Mouse (Mus musculus): ENCODE measurements around the gene Dagla.

Dagla gene

GRCm38 (mm10) chr19:10235784-10236565, 68.7 kb downstream of the Dagla start:
- no peak for DNase-seq

DNA sequence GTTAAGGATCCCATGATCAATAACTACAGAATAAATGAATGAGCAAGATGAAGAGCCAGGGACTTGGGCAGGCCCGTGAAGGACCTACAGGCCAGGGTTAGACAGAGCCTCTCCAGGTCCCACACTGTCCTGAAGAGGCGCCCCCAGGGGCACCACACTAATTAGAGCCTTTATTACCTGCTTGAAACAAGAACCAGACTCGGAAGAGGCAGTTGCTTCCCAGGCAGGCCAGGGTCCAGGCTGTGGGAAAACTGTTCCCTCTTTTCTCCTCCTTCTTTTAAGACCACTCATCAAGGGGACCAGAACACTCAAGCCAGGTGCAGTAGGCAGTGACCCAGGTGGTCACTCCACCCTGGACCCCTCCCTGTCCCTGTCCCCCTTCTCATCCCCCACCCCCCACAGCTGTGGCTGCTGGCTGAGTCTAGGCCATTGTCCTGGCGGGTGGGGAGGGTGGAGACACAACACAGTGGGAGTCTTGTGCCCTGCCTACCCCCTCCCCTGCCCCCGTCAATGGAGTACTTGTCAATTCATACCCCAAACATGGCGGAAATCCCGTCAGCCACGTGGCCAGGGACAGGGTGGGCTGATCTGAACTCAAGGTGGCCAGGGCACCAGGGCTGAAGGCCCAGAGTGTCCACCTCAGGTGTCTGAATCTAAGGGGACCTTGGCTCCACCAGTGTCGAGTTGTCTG, 72.2 kb downstream of the Dagla start:
- DNase-seq, result no peak

- DNase-seq, result no peak
Observed at GRCm38 (mm10) chr19:10231871-10232270, 72.8 kb downstream of the Dagla start.

DNA sequence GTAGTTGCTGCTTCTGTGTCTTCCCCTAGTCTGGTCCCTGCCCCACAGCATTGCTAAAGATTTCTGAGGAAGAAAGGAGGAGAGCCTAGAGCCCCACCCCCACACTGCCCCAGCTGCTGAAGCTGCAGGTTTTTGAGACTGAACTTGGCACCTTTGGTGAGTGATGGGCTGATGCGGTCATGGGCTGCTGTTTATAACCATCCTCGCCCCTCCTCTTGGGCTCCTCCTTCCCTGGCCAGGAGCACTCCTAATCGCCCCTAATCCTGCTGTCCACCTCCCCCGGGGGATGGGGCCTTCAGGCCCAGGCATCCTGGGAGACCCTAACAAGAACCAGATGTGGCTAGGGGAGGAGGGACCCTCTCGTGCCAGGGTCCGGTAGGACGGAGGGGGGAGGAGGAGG, 73.7 kb downstream of the Dagla start:
- DNase-seq, result no peak

DNA sequence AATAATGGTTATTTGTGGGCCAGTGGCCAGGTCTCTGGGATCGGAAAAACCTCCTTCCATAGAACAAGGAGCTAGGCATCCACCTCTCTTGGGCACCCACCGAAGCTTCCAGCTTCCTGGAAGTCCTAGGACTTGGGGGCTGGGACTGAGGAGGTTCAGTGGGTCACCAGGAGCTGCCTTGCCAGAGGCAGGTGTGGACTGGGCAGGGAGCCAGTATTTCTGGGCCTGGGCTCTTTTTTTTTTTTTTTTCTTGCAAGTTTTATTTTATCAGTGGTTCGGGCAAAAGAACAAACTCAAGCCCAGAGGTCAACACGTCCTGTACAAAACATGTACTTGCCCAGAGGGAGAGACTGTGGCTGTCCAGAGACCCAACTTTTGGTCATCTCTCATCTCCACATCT, 78.9 kb downstream of the Dagla start:
- no peak for DNase-seq

DNA sequence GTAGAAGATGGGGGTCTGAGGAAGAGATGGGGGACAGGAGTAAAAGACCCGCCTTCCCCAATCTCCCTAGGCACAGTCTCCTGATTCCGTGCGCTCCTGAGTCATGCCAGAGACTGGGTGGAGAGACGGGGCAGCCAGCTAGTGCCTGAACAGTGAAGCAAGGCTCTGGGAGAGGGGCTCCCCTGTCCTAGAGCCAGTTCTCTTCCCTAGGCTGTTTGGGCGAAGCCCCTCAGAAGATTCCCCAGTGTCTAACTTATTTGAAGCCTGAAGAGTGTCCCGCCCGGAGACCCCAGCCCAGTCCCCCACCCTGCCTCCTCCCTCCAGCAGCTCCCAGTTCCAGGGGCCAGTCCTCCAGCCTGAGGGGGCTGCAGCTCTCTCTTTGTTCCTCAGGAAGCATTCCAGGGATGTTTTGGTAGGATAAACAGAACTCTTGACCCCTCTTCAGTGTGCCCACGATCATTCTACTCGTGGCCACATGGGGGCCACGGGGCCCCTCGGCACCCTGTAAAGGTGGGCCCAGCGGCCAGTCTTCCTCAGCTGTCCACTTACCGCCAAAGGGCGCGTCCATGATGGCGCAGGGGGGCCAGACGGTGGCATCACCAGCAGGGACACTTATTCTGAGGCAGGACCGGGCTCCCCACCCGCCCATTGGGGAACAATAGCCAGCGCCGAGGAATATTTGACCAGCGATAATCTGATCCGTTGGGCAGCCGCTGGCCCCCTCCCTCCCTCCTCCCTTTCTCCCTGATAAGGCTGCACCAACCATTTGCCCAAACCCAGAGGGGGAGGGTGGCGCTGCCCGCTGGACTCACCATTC, 79.8 kb downstream of the Dagla start:
- no peak for DNase-seq

DNA sequence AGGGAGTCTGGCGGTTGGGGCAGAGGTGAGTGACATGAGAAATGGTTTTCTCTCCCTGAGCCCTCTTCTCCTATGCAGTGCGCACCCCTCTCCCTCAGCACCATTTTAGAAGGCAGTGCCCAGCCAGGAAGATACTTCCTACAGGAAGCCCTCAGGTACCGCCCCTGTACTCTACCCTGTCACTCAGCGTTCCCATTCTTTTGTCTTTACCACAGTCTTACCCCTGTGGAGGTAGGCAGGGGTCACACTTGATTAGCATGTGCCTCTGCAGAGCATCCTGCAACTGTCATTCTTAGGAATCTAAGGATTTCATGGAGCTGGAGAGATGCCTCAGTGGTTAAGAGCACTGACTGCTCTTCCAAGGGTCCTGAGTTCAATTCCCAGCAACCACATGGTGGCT, 81.1 kb downstream of the Dagla start:
- no peak for DNase-seq

DNA sequence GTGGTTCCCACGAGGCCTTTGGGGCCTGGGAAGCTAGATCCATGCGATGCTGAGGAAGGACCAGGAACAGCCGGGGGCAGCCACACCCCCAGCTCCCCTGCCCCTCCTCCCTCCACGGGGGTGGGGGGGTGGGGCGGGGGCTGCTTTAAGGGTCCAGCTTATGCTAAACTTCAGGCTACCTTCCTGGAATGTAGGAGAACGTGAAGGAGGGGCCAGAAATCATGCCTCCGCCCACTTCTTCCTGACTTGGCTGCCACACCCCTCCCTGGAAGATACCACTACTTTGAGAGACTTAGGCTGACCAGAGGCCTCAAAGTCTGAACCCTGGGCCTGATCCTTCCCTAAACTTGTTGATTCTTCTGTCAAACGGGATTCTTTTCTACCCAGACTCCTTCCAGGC, 82.0 kb downstream of the Dagla start:
- no peak for DNase-seq

DNA sequence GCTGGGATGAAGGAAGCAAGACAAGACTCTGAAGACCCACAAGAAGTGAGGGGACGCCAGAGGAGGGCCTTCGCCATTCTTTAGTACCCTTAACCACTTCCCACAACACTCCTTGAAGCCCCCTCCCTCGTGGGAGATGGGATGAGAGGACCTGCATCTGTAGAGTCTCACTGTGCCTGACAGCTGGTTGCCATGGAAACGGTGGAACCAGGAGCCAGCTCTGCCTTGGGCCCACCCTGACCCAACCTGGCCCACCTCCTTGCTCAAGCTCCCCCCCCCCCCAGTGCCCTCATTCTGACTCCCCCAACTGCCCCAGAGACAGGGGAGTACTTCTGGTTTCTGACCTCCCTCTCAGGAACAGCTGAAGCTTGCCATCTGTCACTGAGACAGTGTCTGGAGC, 83.1 kb downstream of the Dagla start:
- no peak for DNase-seq

GRCm38 (mm10) chr19:10219593-10219992, 85.1 kb downstream of the Dagla start:
- no peak for DNase-seq

GRCm38 (mm10) chr19:10219108-10219507, 85.6 kb downstream of the Dagla start:
- no peak for DNase-seq

DNA sequence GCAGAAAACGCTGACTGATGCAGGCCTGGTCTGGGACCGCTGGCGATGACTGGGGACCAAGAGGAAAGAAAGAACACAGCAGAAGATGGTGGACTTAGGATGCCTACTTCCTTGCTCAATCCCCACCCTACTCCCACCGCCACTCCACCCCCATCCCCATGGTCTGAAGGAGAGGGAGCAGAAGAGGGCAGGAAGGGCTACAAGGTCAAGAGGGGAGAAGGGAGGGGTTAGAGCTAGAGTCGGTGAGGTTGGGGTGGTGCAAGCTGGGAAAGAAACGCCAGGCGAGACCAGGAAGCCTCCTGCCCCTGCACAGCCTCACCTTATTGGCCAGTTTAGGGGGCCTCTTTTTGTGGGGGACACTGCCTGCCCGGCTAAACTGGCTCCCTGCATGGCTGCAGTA, 88.6 kb downstream of the Dagla start:
- no peak for DNase-seq

DNA sequence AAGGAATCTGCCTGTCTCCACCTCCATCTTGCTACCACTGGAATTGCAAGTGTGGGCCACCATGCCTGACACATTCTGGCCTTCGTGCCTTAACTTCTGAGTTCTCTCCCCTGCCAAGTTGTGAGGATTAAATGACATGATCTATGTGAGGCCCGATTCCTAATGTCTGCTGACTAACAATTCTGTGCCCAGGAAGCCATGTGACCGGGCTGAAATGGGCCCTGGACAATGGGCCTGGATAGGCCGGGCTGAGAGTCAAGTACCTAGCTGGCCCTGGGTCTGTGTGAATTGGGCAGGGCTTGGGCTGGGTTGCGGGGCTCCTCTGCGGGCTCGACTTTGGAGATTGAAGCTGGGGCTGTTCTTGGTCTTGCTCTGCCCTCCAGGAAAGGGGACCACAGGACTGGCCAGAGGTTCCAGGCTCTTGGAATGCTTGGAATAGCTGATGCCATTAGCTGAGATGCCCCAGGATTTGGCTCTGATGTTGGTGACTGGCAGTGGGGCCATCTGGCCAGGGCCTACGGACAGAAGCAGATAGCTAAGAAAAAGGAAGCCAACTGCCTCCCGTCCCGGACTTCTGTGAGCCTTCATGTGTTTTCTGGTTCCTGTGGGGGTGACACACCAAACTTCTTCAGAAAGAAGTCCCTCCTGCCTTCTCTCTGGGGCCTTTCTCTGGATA, 90.7 kb downstream of the Dagla start:
- DNase-seq, result peak; percentile 98

- no peak for DNase-seq
Observed at GRCm38 (mm10) chr19:10210885-10211284, 93.8 kb downstream of the Dagla start.

- DNase-seq, result peak; percentile 97
Observed at GRCm38 (mm10) chr19:10208851-10209250, 95.8 kb downstream of the Dagla start.

DNA sequence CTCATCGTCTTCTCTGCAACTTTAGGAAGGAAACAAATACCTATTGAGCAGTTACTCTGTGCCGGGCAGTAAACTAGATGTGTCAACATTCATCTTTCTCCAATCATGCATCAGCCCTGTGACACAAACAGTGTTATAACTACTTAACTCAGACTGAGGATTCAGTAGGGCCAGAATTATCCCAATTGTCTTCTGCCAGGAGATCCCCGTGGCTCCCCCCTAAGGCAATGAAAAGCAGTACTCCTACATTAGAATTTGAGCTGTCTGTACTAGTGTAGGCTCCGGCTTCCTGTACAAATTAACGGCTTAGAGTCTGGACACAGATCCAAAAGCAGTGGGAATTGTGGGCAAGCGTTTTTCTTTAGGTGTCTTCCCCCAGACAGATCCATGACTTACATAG, 99.6 kb downstream of the Dagla start:
- DNase-seq, result no peak

- DNase-seq, result peak; percentile 95
Observed at GRCm38 (mm10) chr19:10204616-10205001, 100.1 kb downstream of the Dagla start.

GRCm38 (mm10) chr19:10203848-10204615, 100.6 kb downstream of the Dagla start, which contains the start of the genes Tmem258 and Fen1:
TSS of gene Tmem258 (plus strand) at chr19:10204014.
TSS of gene Fen1 (minus strand) at chr19:10204169.
- peak; percentile 99 for DNase-seq

DNA sequence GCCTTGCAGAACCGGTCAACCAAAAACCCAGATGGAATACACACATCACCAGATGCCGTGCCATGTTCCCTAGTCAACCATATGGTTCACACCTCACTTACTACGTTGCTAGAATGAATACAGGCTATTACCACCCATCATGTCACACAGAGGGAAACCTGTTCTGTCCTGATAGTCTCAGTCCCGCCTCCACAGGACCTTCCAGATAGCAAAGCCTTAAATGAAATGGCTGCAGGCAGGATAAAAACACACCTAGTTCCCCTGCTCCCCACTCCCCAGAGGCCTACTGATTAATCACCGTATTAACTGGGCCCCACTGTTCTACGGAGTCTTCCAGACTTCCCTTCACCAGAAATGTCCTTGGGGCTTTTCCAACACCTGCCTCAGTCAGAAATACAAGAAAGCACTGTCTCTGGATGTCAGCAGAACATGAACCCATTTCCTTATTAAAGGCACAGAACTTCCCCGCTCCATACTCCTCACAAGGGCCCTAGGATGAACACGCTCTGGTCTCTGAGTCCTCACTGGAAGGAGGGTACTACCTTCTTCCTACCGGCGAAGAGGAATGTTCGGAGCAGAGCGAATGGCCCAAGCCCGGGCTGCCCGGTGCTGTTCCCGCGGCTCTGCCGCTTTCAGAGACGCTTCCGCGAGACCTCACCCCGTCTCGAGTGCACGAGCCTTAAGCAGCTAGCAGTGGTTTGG, 101.4 kb downstream of the Dagla start:
- no peak for DNase-seq

- peak; percentile 96 for DNase-seq
Observed at GRCm38 (mm10) chr19:10198723-10199122, 106.0 kb downstream of the Dagla start.

GRCm38 (mm10) chr19:10198286-10198685, 106.4 kb downstream of the Dagla start:
- DNase-seq, result no peak

Measured in heart, adult 11 months (tissue).